Mouse (Mus musculus) midbrain, postnatal 0 days (tissue): ENCODE data around the gene Rbm34. TPM values are rescaled to one million over a fixed set of nuclear protein-coding genes. Genes with fewer than 3 reads are reported as not detected.

Source experiments
- ATAC-seq: fragments of 200-750 bp; cut with Nextera tagmentation; 2 replicates; pipeline ENCODE4 v1.8.0; 2017; ENCODE audit warnings: moderate number of reproducible peaks, mild to moderate bottlenecking, moderate TSS enrichment, moderate library complexity; ENCODE audit not compliant: low FRiP score
- DNase-seq: peaks from one replicate; pipeline ENCODE4 v3.0.0-alpha.2; 2015; ENCODE audit warnings: low spot score
- H3K27ac ChIP-seq: fragments of 300-500 bp; sonication (generic); 2 replicates; pipeline ENCODE4 v1.5.1; 2014; ENCODE audit warnings: low read depth, mild to moderate bottlenecking, low read length, mixed read lengths
- H3K27me3 ChIP-seq: fragments of 300-500 bp; sonication (generic); 2 replicates; pipeline ENCODE4 v1.6.1; 2014; ENCODE audit warnings: low read length, control low read depth, mixed read lengths; ENCODE audit not compliant: insufficient read depth
- H3K36me3 ChIP-seq: fragments of 300-500 bp; sonication (generic); 2 replicates; pipeline ENCODE4 v1.6.1; 2014; ENCODE audit warnings: low read length, control low read depth, mixed read lengths; ENCODE audit not compliant: insufficient read depth
- H3K4me1 ChIP-seq: fragments of 300-500 bp; sonication (generic); 2 replicates; pipeline ENCODE4 v1.6.1; 2014; ENCODE audit warnings: mild to moderate bottlenecking, control low read depth, antibody characterized with exemption, low read length, mixed read lengths; ENCODE audit not compliant: insufficient read depth
- H3K4me2 ChIP-seq: fragments of 300-500 bp; sonication (generic); 2 replicates; pipeline ENCODE4 v1.6.1; 2014; ENCODE audit warnings: low read depth, mild to moderate bottlenecking, low read length, mixed read lengths; ENCODE audit not compliant: poor library complexity, severe bottlenecking
- H3K4me3 ChIP-seq: fragments of 300-500 bp; sonication (generic); 2 replicates; pipeline ENCODE4 v1.5.1; 2014; ENCODE audit warnings: low read depth, mild to moderate bottlenecking, low read length, moderate library complexity
- H3K9ac ChIP-seq: fragments of 300-500 bp; sonication (generic); replicated peaks from 2 replicates; pipeline ENCODE4 v1.6.1; 2014; ENCODE audit warnings: mild to moderate bottlenecking, low read length, moderate library complexity, mixed read lengths; ENCODE audit not compliant: poor library complexity, severe bottlenecking
- H3K9me3 ChIP-seq: fragments of 300-500 bp; sonication (generic); 2 replicates; pipeline ENCODE4 v1.6.1; 2016; ENCODE audit warnings: low read length, control low read depth
- CTCF ChIP-seq: IDR thresholded peaks from 2 replicates; pipeline ENCODE4 v1.5.1; 2016; ENCODE audit warnings: antibody characterized with exemption, mild to moderate bottlenecking
- WGBS: fragments of 180-500 bp; shearing (Covaris S2); extraction: QIAGEN DNeasy Blood & Tissue Kit; methylation state at CpG from one replicate; pipeline ENCODE4 v1.1.7; 2014; 5-methylcytosine and 5-hydroxymethylcytosine counted together
- polyA plus RNA-seq: library from polyadenylated mRNA; unstranded; fragments of >200 nt; fragmentation: Nextera tagmentation; extraction: Ambion mirVana; gene quantifications from 2 replicates; pipeline ENCODE4 v1.2.1, GENCODE M21; 2015
- total RNA-seq: library from RNA; depleted of rRNA; stranded (reverse); fragments of >200 nt; gene quantifications from 2 replicates; pipeline ENCODE4 v1.2.3, GENCODE M21; 2014; rRNA removed

The Rbm34 gene
- total and polyA plus RNA-seq, 2 experiments from 2014 or later: 16.2 to 32.7 TPM

- Histone ChIP-seq H3K27ac (no peak overlapping the region), H3K4me1 (no peaks in the 10 kb centered on the region), H3K9me3 (no peaks in the 10 kb centered on the region), H3K4me2 (no peak overlapping the region), H3K27me3 (no peaks in the 10 kb centered on the region; the same call in 1 of the 2 replicates), H3K9ac (no peak overlapping the region), H3K4me3 (no peak overlapping the region), H3K36me3 (no peaks in the 10 kb centered on the region)
- 76% methylated on average over 3 of the region's 3 CpGs for WGBS
- ATAC-seq (peak; percentile 76), DNase-seq (peak; percentile 91)
- TF ChIP-seq CTCF: peak; percentile 63
These were observed 63.5 kb downstream of the Rbm34 start for GRCm38 (mm10) chr8:126907374-126907773.

DNA sequence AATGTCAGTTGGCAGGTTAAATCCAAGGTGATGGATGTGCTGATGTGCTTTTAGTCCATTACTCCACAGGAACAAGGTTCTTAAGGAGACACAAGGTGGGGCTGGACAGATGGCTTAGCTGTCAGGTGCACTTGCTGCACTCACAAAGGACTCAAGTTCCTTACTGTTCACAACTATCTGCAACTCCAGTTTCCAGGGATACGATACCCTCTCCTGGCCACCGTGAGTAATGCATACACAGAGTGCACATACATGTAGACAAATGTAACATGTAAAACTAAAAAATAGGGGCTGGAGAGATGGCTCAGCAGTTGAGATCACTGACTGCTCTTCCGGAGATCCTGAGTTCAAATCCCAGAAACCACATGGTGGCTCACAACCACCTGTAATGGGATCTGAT lies 65.5 kb downstream of the Rbm34 start:
- no peak overlapping the region for H3K9ac ChIP-seq
- H3K27me3 ChIP-seq: no peaks in the 10 kb centered on the region; the same call in 1 of the 2 replicates
- H3K4me1 ChIP-seq: no peaks in the 10 kb centered on the region
- no peaks in the 10 kb centered on the region for H3K9me3 ChIP-seq
- H3K36me3 ChIP-seq: no peaks in the 10 kb centered on the region
- H3K4me3 ChIP-seq: no peak overlapping the region
- peak; percentile 63 for TF ChIP-seq CTCF
- WGBS: 93% methylated on average over 3 of the region's 3 CpGs
- H3K4me2 ChIP-seq: no peak overlapping the region
- no peak overlapping the region for H3K27ac ChIP-seq
- DNase-seq (no peak), ATAC-seq (no peak)

- Histone ChIP-seq H3K27me3 (no peaks in the 10 kb centered on the region; the same call in 1 of the 2 replicates), H3K9me3 (no peaks in the 10 kb centered on the region), H3K9ac (no peak overlapping the region), H3K27ac (no peak overlapping the region), H3K4me3 (no peak overlapping the region), H3K36me3 (no peaks in the 10 kb centered on the region), H3K4me1 (no peaks in the 10 kb centered on the region), H3K4me2 (no peak overlapping the region)
- DNase-seq (no peak), ATAC-seq (no peak)
- WGBS: 88% methylated on average over 9 of the region's 9 CpGs
- TF ChIP-seq CTCF: no peak
These were observed 66.9 kb downstream of the Rbm34 start for GRCm38 (mm10) chr8:126903927-126904326.

DNA sequence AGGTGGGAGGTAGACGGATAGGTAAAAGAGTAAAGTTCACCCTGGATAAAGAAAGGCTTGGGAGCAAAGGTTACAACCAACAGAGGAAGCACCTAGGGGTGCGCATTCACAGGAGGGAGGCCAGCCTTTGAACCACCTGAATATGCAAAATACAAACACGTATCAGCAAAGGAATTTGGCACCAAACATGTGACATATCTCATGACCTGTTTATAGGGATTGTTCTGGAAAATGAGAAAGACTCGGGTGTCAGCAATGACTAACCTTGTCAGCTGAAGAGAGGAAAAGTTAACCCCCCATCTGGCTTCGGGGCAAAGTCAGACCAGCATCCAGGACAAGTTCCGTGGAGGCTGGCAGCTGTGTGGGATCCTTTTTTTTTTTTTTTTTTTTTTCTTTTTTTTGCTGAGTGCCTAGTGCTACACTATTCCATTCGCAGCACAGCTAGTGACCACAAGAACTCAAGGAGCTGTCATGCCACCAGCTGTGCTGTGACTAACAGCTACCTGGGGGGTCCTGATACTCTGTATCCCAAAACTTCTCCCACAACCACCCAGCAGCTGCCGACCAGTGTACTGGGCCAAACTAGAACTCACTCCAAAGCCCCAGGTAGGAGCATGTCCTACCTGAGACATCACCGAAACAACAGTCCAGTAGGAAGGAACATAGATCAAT lies 67.5 kb downstream of the Rbm34 start:
- DNase-seq: no peak
- WGBS: 73% methylated on average over 9 of the region's 9 CpGs
- Histone ChIP-seq H3K9ac (no peak overlapping the region), H3K4me1 (no peaks in the 10 kb centered on the region), H3K4me2 (no peak overlapping the region), H3K9me3 (no peaks in the 10 kb centered on the region), H3K4me3 (no peak overlapping the region), H3K27me3 (no peaks in the 10 kb centered on the region; the same call in 1 of the 2 replicates), H3K36me3 (no peaks in the 10 kb centered on the region), H3K27ac (no peak overlapping the region)
- TF ChIP-seq CTCF: no peak
- no peak for ATAC-seq

GRCm38 (mm10) chr8:126901612-126902011 lies 69.3 kb downstream of the Rbm34 start:
- no peak for DNase-seq
- Histone ChIP-seq H3K36me3 (no peaks in the 10 kb centered on the region), H3K27me3 (no peaks in the 10 kb centered on the region; the same call in 1 of the 2 replicates), H3K9me3 (no peaks in the 10 kb centered on the region), H3K4me1 (no peaks in the 10 kb centered on the region), H3K4me2 (no peak overlapping the region), H3K4me3 (no peak overlapping the region), H3K27ac (no peak overlapping the region), H3K9ac (no peak overlapping the region)
- 83% methylated on average over 1 of the region's 1 CpGs for WGBS
- ATAC-seq: no peak
- no peak for TF ChIP-seq CTCF

GRCm38 (mm10) chr8:126901049-126901448 lies 69.8 kb downstream of the Rbm34 start:
- Histone ChIP-seq H3K4me1 (no peaks in the 10 kb centered on the region), H3K9me3 (no peaks in the 10 kb centered on the region), H3K4me2 (no peak overlapping the region), H3K27ac (no peak overlapping the region), H3K9ac (no peak overlapping the region), H3K4me3 (no peak overlapping the region), H3K36me3 (no peaks in the 10 kb centered on the region), H3K27me3 (no peaks in the 10 kb centered on the region; the same call in 1 of the 2 replicates)
- DNase-seq: no peak
- WGBS: 82% methylated on average over 2 of the region's 2 CpGs
- no peak for ATAC-seq
- TF ChIP-seq CTCF: no peak

Other genes with a start within 250 kb of the Rbm34 start
- gene Tomm20, start 25.2 kb downstream of the Rbm34 start, total RNA-seq: 149 and 190 TPM in 2 replicates
- 236 TPM in 2 replicates for gene Tomm20, start 25.2 kb downstream of the Rbm34 start, polyA plus RNA-seq
- gene Pard3, start 92.8 kb upstream of the Rbm34 start, total RNA-seq: 28.8 and 29.7 TPM in 2 replicates
- gene Pard3, start 92.8 kb upstream of the Rbm34 start, polyA plus RNA-seq: 10.2 and 11.9 TPM in 2 replicates